Mouse (Mus musculus): Measurements from ENCODE around the gene Coq10b.

DNA sequence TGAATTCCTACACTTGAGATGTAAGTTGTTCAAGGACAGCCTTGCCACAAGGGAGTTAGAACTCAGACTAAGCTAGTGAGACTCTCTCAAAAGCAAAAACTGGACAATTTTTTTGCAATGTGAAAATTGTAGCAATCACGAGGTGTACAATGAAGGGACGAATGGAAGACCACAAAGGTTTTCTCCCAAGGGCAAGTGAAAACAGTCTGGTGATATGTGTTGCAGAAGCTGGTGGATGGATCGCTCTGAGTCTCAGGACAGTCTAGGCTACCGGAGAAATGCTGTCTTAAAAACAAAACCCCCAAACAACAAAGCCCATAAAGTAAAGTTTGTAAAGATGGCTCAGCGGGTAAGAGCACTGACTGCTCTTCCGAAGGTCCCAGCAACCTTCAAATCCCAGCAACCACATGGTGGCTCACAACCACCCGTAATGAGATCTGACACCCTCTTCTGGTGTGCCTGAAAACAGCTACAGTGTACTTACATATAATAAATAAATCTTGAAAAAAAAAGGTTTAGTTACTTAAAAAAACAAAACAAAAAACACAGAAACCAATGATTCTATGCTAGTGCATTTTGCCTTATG, 33.3 kb downstream of the Coq10b start:
- peak; percentile 34; the same call in 1 of the 2 replicates for TF ChIP-seq CTCF (IDR thresholded peaks at IDR 0.05; ENCODE audit: low read depth)
- TF ChIP-seq EP300 (IDR thresholded peaks at IDR 0.05; ENCODE audit: low read depth): no peak
